Comparison of ENCODE assay signal across 10 mouse cellular contexts in genomic region chr5:120849601-120850136, GRCm38 (mm10). TPM values are rescaled to one million over a fixed set of nuclear protein-coding genes. Genes with fewer than 3 reads are reported as not detected.
A peak's percentile ranks its signal among the peaks of the same experiment; 100 is the strongest.
DNase-seq lines count a peak whose midpoint lies in the region; TF ChIP-seq lines count a peak whose summit lies in the region.
"Had no signal": no experiment of that assay in that cellular context is flagged by ENCODE, and none has a peak within 500 bp of the region (broad histone marks: within the 10 kb centered on the region; RNA-seq: fewer than 3 reads in every experiment).

No protein-coding gene starts in this region.

- peak; percentile 54 to 81 (median 66) for TF ChIP-seq CTCF in MEL (IDR thresholded peaks at IDR 0.05 in 2 of 3, conservative IDR thresholded peaks at IDR 0.05 in 1 of 3; ENCODE audit: control insufficient read depth in 1 of 3, insufficient read depth in 1 of 3, low read depth in 2 of 3, low read length in 3 of 3, poor library complexity in 1 of 3, severe bottlenecking in 1 of 3)

- no peak for TF ChIP-seq EP300 in MEL (IDR thresholded peaks at IDR 0.05; ENCODE audit: low read depth in 1 of 2, low read length in 2 of 2)

- no peak for TF ChIP-seq POLR2A in MEL (IDR thresholded peaks at IDR 0.05; ENCODE audit: control insufficient read depth in 1 of 2, insufficient read depth in 1 of 2, low read depth in 1 of 2, low read length in 2 of 2, poor library complexity in 1 of 2)

- peak; percentile 13 for TF ChIP-seq RAD21 in MEL (IDR thresholded peaks at IDR 0.05; ENCODE audit: low read depth, low read length)

- intact Hi-C loops in heart, postnatal 14 days (cut with DNase I) = no loop called here

- DNase-seq in heart, postnatal 14 days = peak; percentile 12 to 43
- DNase-seq in heart, embryonic 10.5 days (ENCODE audit: low spot score) = no peak
- DNase-seq in 3T3-L1 (ENCODE audit: low read depth, low spot score) = peak; percentile 78
- peak; percentile 33 for DNase-seq in MEL (ENCODE audit: low read depth, low spot score)
- peak; percentile 11 for DNase-seq in cerebellum, adult 9-11 months
- DNase-seq in induced T-regulatory cell, adult 2 months (ENCODE audit: low read depth) = peak; percentile 84
- DNase-seq in lung, postnatal 36 days = peak; percentile 69
- DNase-seq in thymus, postnatal 4 days = peak; percentile 68

- no peak overlapping the region for H3K4me3 ChIP-seq in heart, embryonic 10.5 days
- no peak overlapping the region for H3K4me3 ChIP-seq in MEL (ENCODE audit: control insufficient read depth in 1 of 2, insufficient read depth in 1 of 2, low read depth in 2 of 2, low read length in 2 of 2)

- 57% methylated on average over 3 of the region's 3 CpGs for WGBS in heart, embryonic 10.5 days

- no peaks in the 10 kb centered on the region for H3K79me2 ChIP-seq in MEL (ENCODE audit: control insufficient read depth, insufficient read depth, low read length, poor library complexity)

- 0 out of 2 replicates have a peak, but pooled peaks cover 6% of the 10 kb centered on the region for H3K9me3 ChIP-seq in heart, embryonic 10.5 days
- no peaks in the 10 kb centered on the region for H3K9me3 ChIP-seq in MEL (replicated peaks; ENCODE audit: insufficient read depth, low read length)

- no peak overlapping the region for H3K9ac ChIP-seq in MEL (ENCODE audit: control insufficient read depth, low read depth, low read length, poor library complexity, severe bottlenecking)

- no peak overlapping the region for H3K27ac ChIP-seq in heart, embryonic 10.5 days
- no peak overlapping the region for H3K27ac ChIP-seq in MEL (ENCODE audit: control insufficient read depth, low read depth, low read length)

- no peaks in the 10 kb centered on the region for H3K4me1 ChIP-seq in heart, embryonic 10.5 days
- no peaks in the 10 kb centered on the region for H3K4me1 ChIP-seq in MEL (ENCODE audit: control insufficient read depth in 1 of 2, insufficient read depth in 2 of 2, low read length in 2 of 2)

- H3K36me3 ChIP-seq in heart, embryonic 10.5 days = no peaks in the 10 kb centered on the region
- H3K36me3 ChIP-seq in MEL (ENCODE audit: control insufficient read depth in 1 of 2, insufficient read depth in 2 of 2, low read length in 2 of 2) = no peaks in the 10 kb centered on the region

- H3K27me3 ChIP-seq in heart, embryonic 10.5 days (ENCODE audit: insufficient read depth, poor library complexity, severe bottlenecking) = 0 out of 2 replicates have a peak, but pooled peaks cover 4% of the 10 kb centered on the region
- 0 out of 4 replicates have a peak, but pooled peaks cover 0 to 1% of the 10 kb centered on the region in 2 experiments for H3K27me3 ChIP-seq in MEL (ENCODE audit: control insufficient read depth in 1 of 2, insufficient read depth in 2 of 2, low read length in 2 of 2)

TF ChIP-seq in MEL, 35 proteins besides CTCF, POLR2A, EP300 and RAD21:
- TF ChIP-seq SMC3 (IDR thresholded peaks at IDR 0.05; ENCODE audit: low read depth, low read length) (peak; percentile 55), GABPA (IDR thresholded peaks at IDR 0.05; ENCODE audit: low read depth, low read length) (no peak), ZNF384 (IDR thresholded peaks at IDR 0.05; ENCODE audit: low read depth, low read length) (no peak), USF1 (IDR thresholded peaks at IDR 0.05; ENCODE audit: low read depth, low read length) (no peak), KAT2A (conservative IDR thresholded peaks at IDR 0.05; ENCODE audit: low read depth, low read length) (no peak), ELF1 (IDR thresholded peaks at IDR 0.05; ENCODE audit: low read depth, low read length) (no peak), E2F4 (IDR thresholded peaks at IDR 0.05; ENCODE audit: borderline replicate concordance, low read depth, low read length) (no peak)
TF ChIP-seq in MEL: peak in this region for 1.

RNA-seq across cellular contexts. Expression of gene Oas1f, which starts 2.5 kb away (rescaled TPM):
- total RNA-seq in heart, postnatal 14 days (2021) = not detected
- polyA plus RNA-seq in heart, embryonic 10.5 days (2016; fragmentation: Nextera tagmentation; extraction: Ambion mirVana) = not detected in 2 replicates
- total RNA-seq in MEL (2012; rRNA removed) = not detected in 2 replicates
- polyA plus RNA-seq in MEL (2012; ENCODE audit: insufficient read depth in 1 of 2, insufficient read length in 2 of 2, low read depth in 1 of 2, low replicate concordance in 2 of 2, missing spikeins in 1 of 2) = not detected
- polyA plus RNA-seq: frontal cortex, adult 2 months; lung, embryonic 16.5 days had no signal

RNA-seq across cellular contexts. Expression of gene Oas1h, which starts 11.6 kb away (rescaled TPM):
- total RNA-seq in heart, postnatal 14 days (2021) = not detected
- not detected in 2 replicates for polyA plus RNA-seq in heart, embryonic 10.5 days (2016; fragmentation: Nextera tagmentation; extraction: Ambion mirVana)
- not detected in 2 replicates for total RNA-seq in MEL (2012; rRNA removed)
- not detected for polyA plus RNA-seq in MEL (2012; ENCODE audit: insufficient read depth in 1 of 2, insufficient read length in 2 of 2, low read depth in 1 of 2, low replicate concordance in 2 of 2, missing spikeins in 1 of 2)
- polyA plus RNA-seq: frontal cortex, adult 2 months; lung, embryonic 16.5 days had no signal

RNA-seq across cellular contexts. Expression of gene Oas1c, which starts 37.4 kb away (rescaled TPM):
- total RNA-seq in heart, postnatal 14 days (2021) = under 1 TPM; 0.31 to 0.34 TPM
- polyA plus RNA-seq in heart, embryonic 10.5 days (2016; fragmentation: Nextera tagmentation; extraction: Ambion mirVana) = 0.28 and 0.46 TPM in 2 replicates
- total RNA-seq in MEL (2012; rRNA removed) = 0.65 and 0.85 TPM in 2 replicates
- polyA plus RNA-seq in MEL (2012; ENCODE audit: insufficient read depth in 1 of 2, insufficient read length in 2 of 2, low read depth in 1 of 2, low replicate concordance in 2 of 2, missing spikeins in 1 of 2) = 1 to 10 TPM in 1 of 2 experiments, not detected in 1; 1.8 TPM

RNA-seq across cellular contexts. Expression of gene Oas1g, which starts 37.7 kb away (rescaled TPM):
- not detected for total RNA-seq in heart, postnatal 14 days (2021)
- polyA plus RNA-seq in heart, embryonic 10.5 days (2016; fragmentation: Nextera tagmentation; extraction: Ambion mirVana) = not detected in 2 replicates
- not detected in 2 replicates for total RNA-seq in MEL (2012; rRNA removed)
- not detected for polyA plus RNA-seq in MEL (2012; ENCODE audit: insufficient read depth in 1 of 2, insufficient read length in 2 of 2, low read depth in 1 of 2, low replicate concordance in 2 of 2, missing spikeins in 1 of 2)

RNA-seq across cellular contexts. Expression of gene Oas1e, which starts 54.3 kb away (rescaled TPM):
- total RNA-seq in heart, postnatal 14 days (2021) = not detected
- 0.08 TPM in 1 of 2 replicates, not detected in the other for polyA plus RNA-seq in heart, embryonic 10.5 days (2016; fragmentation: Nextera tagmentation; extraction: Ambion mirVana)
- total RNA-seq in MEL (2012; rRNA removed) = not detected in 2 replicates
- not detected for polyA plus RNA-seq in MEL (2012; ENCODE audit: insufficient read depth in 1 of 2, insufficient read length in 2 of 2, low read depth in 1 of 2, low replicate concordance in 2 of 2, missing spikeins in 1 of 2)
- polyA plus RNA-seq: frontal cortex, adult 2 months; lung, embryonic 16.5 days had no signal
